8 mouse cellular contexts compared by ENCODE assay signal in the genomic region with DNA sequence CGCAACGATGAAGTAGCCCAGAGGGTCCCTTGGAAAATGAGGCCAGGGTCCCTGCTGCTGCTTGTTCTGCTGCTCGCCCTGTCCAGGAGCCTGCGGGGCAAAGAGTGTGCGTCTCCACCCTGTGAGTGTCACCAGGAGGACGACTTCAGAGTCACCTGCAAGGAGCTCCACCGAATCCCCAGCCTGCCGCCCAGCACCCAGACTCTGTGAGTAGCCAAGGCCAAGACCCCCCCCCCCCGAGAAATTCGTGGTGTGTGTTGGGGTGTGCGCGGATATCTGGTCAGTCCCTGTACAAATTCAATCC. TPM values are rescaled to one million over a fixed set of nuclear protein-coding genes. Genes with fewer than 3 reads are reported as not detected.
A peak's percentile ranks its signal among the peaks of the same experiment; 100 is the strongest.
DNase-seq lines count a peak whose midpoint lies in the region; ATAC-seq and TF ChIP-seq lines count a peak whose summit lies in the region.

No protein-coding gene starts in this region.

- H3K4me2 ChIP-seq in kidney, embryonic 15.5 days: peak overlapping the region; percentile 91
- peak overlapping the region; percentile 84 for H3K4me2 ChIP-seq in embryonic facial prominence, embryonic 12.5 days (replicated peaks)
- peak overlapping the region; percentile 96 for H3K4me2 ChIP-seq in intestine, embryonic 16.5 days (ENCODE audit: low read depth, low read length)
- H3K4me2 ChIP-seq in myocyte (ENCODE audit: low read depth): peak overlapping the region; percentile 96

- H3K9me3 ChIP-seq in kidney, embryonic 15.5 days (replicated peaks): no peaks in the 10 kb centered on the region
- H3K9me3 ChIP-seq in embryonic facial prominence, embryonic 12.5 days: no peaks in the 10 kb centered on the region
- H3K9me3 ChIP-seq in intestine, embryonic 16.5 days (ENCODE audit: control insufficient read depth, low read length): no peaks in the 10 kb centered on the region

- WGBS in kidney, embryonic 15.5 days: 4% methylated on average over 12 of the region's 12 CpGs
- WGBS in embryonic facial prominence, embryonic 12.5 days: 5% methylated on average over 12 of the region's 12 CpGs
- WGBS in intestine, embryonic 16.5 days: 7% methylated on average over 12 of the region's 12 CpGs

- no peak overlapping the region for H3K27ac ChIP-seq in kidney, embryonic 15.5 days
- no peak overlapping the region for H3K27ac ChIP-seq in embryonic facial prominence, embryonic 12.5 days
- no peak overlapping the region for H3K27ac ChIP-seq in intestine, embryonic 16.5 days (ENCODE audit: low read length)

- DNase-seq in kidney, adult 9 months: no peak
- no peak for DNase-seq in urinary bladder, adult 2 months (ENCODE audit: low spot score)
- DNase-seq in kidney, postnatal 36 days: no peak

- H3K4me1 ChIP-seq in kidney, embryonic 15.5 days: peaks cover 8% of the 10 kb centered on the region
- 0 out of 2 replicates have a peak, but pooled peaks cover 3% of the 10 kb centered on the region for H3K4me1 ChIP-seq in embryonic facial prominence, embryonic 12.5 days
- H3K4me1 ChIP-seq in intestine, embryonic 16.5 days (ENCODE audit: control insufficient read depth, insufficient read depth, low read length): peaks cover 11% of the 10 kb centered on the region

- TF ChIP-seq POLR2A in myocyte (IDR thresholded peaks at IDR 0.05; ENCODE audit: insufficient read length, low read depth): no peak

- H3K4me3 ChIP-seq in kidney, embryonic 15.5 days (replicated peaks): peak overlapping the region; percentile 54
- H3K4me3 ChIP-seq in embryonic facial prominence, embryonic 12.5 days: peak overlapping the region; percentile 47
- H3K4me3 ChIP-seq in intestine, embryonic 16.5 days (ENCODE audit: low read length): peak overlapping the region; percentile 53
- H3K4me3 ChIP-seq in myocyte: peak overlapping the region; percentile 10

- ATAC-seq in kidney, embryonic 15.5 days (replicated peaks; ENCODE audit: low FRiP score): peak; percentile 55
- ATAC-seq in embryonic facial prominence, embryonic 12.5 days (ENCODE audit: insufficient number of reproducible peaks, insufficient read depth, low FRiP score, low TSS enrichment): no peak; the same call in 1 of the 2 replicates
- ATAC-seq in intestine, embryonic 16.5 days: no peak; the same call in 1 of the 2 replicates
- ATAC-seq in frontal cortex, adult (ENCODE audit: low TSS enrichment): no peak

- H3K36me3 ChIP-seq in kidney, embryonic 15.5 days: no peaks in the 10 kb centered on the region
- no peaks in the 10 kb centered on the region for H3K36me3 ChIP-seq in embryonic facial prominence, embryonic 12.5 days
- no peaks in the 10 kb centered on the region for H3K36me3 ChIP-seq in intestine, embryonic 16.5 days (ENCODE audit: control insufficient read depth, insufficient read depth, low read length)
- H3K36me3 ChIP-seq in myocyte (ENCODE audit: control insufficient read depth, insufficient read depth): no peaks in the 10 kb centered on the region

- no peaks in the 10 kb centered on the region for H3K79me2 ChIP-seq in myocyte (ENCODE audit: control insufficient read depth, insufficient read depth)

- peaks cover 44% of the 10 kb centered on the region for H3K27me3 ChIP-seq in kidney, embryonic 15.5 days
- H3K27me3 ChIP-seq in embryonic facial prominence, embryonic 12.5 days: peaks cover 22% of the 10 kb centered on the region
- peaks cover 3% of the 10 kb centered on the region; the same call in 1 of the 2 replicates for H3K27me3 ChIP-seq in intestine, embryonic 16.5 days (replicated peaks; ENCODE audit: control insufficient read depth, insufficient read depth, low read length)
- peaks cover 34% of the 10 kb centered on the region for H3K27me3 ChIP-seq in myocyte (ENCODE audit: control insufficient read depth, insufficient read depth, insufficient read length)

- H3ac ChIP-seq in myocyte (ENCODE audit: control insufficient read depth, insufficient read length): no peak overlapping the region

- peak overlapping the region; percentile 36; the same call in 1 of the 2 replicates for H3K9ac ChIP-seq in kidney, embryonic 15.5 days
- H3K9ac ChIP-seq in embryonic facial prominence, embryonic 12.5 days: peak overlapping the region; percentile 48
- peak overlapping the region; percentile 66; the same call in 1 of the 2 replicates for H3K9ac ChIP-seq in intestine, embryonic 16.5 days (ENCODE audit: low read depth, low read length)

TF ChIP-seq in myocyte, 11 proteins besides CTCF, POLR2A, EP300 and RAD21:
- TF ChIP-seq TCF12 (IDR thresholded peaks at IDR 0.05; ENCODE audit: insufficient read depth, poor library complexity, severe bottlenecking) (no peak), MAX (IDR thresholded peaks at IDR 0.05; ENCODE audit: low read depth) (no peak), MYOG (IDR thresholded peaks at IDR 0.05; ENCODE audit: control insufficient read depth in 1 of 3, insufficient read depth in 1 of 3, insufficient read length in 2 of 3, low read depth in 2 of 3) (no peak)

RNA-seq across cellular contexts. Expression of a gene that starts 16.6 kb away (rescaled TPM):
- 0.62 and 0.99 TPM in 2 replicates for polyA plus RNA-seq in kidney, embryonic 15.5 days (2015; fragmentation: Nextera tagmentation; extraction: Ambion mirVana)
- polyA plus RNA-seq in embryonic facial prominence, embryonic 12.5 days (2016; fragmentation: Nextera tagmentation; extraction: Ambion mirVana): 0.56 and 0.70 TPM in 2 replicates
- polyA plus RNA-seq in intestine, embryonic 16.5 days (2015; fragmentation: Nextera tagmentation; extraction: Ambion mirVana): 0.16 and 0.22 TPM in 2 replicates
- not detected for polyA plus RNA-seq in myocyte (2012; fragmentation: generic; extraction: Trizol)
- polyA plus RNA-seq in urinary bladder, adult 2 months (2012; rRNA removed): 0.44 and 0.78 TPM in 2 replicates

RNA-seq across cellular contexts. Expression of a gene that starts 16.8 kb away (rescaled TPM):
- 8.9 TPM in 2 replicates for polyA plus RNA-seq in kidney, embryonic 15.5 days (2015; fragmentation: Nextera tagmentation; extraction: Ambion mirVana)
- 8.8 and 9.3 TPM in 2 replicates for polyA plus RNA-seq in embryonic facial prominence, embryonic 12.5 days (2016; fragmentation: Nextera tagmentation; extraction: Ambion mirVana)
- polyA plus RNA-seq in intestine, embryonic 16.5 days (2015; fragmentation: Nextera tagmentation; extraction: Ambion mirVana): 5.8 and 6.3 TPM in 2 replicates
- 2.9 TPM for polyA plus RNA-seq in myocyte (2012; fragmentation: generic; extraction: Trizol)
- 1.9 and 3.0 TPM in 2 replicates for polyA plus RNA-seq in urinary bladder, adult 2 months (2012; rRNA removed)
